Mouse (Mus musculus) cerebellum, postnatal 14 days (tissue): ENCODE measurements at regions not wholly inside any gene's neighbourhood (a gene's known extent, or its start where the extent isn't known, plus 50 kb on each side); places are given as distances from the start of the nearest gene placed in this dataset.

ENCODE experiments used
- DNase-seq, 2 experiments: peaks; one replicate each; pipeline ENCODE4 v3.0.0; 2021; ENCODE audit warnings: mixed read lengths in 2 of 2

- DNase-seq, result no peak
Measured at GRCm38 (mm10) chr1:152241026-152241425, 145.5 kb downstream of the Tsen15 start.

GRCm38 (mm10) chr1:152239376-152239775, 147.1 kb downstream of the Tsen15 start:
- DNase-seq, result peak; percentile 54 to 63

GRCm38 (mm10) chr1:152235212-152235792, 145.4 kb upstream of the 1700025G04Rik start:
- no peak for DNase-seq

- no peak for DNase-seq
Measured at GRCm38 (mm10) chr1:152234716-152235115, 144.8 kb upstream of the 1700025G04Rik start.

- DNase-seq, result peak in 1 of 2 experiments; percentile 14
Measured at GRCm38 (mm10) chr1:152231717-152232202, 141.8 kb upstream of the 1700025G04Rik start.

GRCm38 (mm10) chr1:152229709-152230108, 139.8 kb upstream of the 1700025G04Rik start:
- DNase-seq, result no peak

- DNase-seq, result no peak
Measured at GRCm38 (mm10) chr1:152226049-152226448, 136.1 kb upstream of the 1700025G04Rik start.

GRCm38 (mm10) chr1:152223666-152224065, 133.7 kb upstream of the 1700025G04Rik start:
- DNase-seq, result no peak

GRCm38 (mm10) chr1:152220804-152221565, 131.1 kb upstream of the 1700025G04Rik start:
- DNase-seq, result peak in 1 of 2 experiments; percentile 24

GRCm38 (mm10) chr1:152219752-152220151, 129.8 kb upstream of the 1700025G04Rik start:
- peak; percentile 42 to 57 for DNase-seq

GRCm38 (mm10) chr1:152217404-152217803, 127.5 kb upstream of the 1700025G04Rik start:
- DNase-seq, result peak in 1 of 2 experiments; percentile 24

- DNase-seq, result peak in 1 of 2 experiments; percentile 29
Measured at GRCm38 (mm10) chr1:152214376-152214775, 124.5 kb upstream of the 1700025G04Rik start.

- DNase-seq, result no peak
Measured at GRCm38 (mm10) chr1:152203187-152203586, 113.3 kb upstream of the 1700025G04Rik start.

- no peak for DNase-seq
Measured at GRCm38 (mm10) chr1:152188700-152189099, 98.8 kb upstream of the 1700025G04Rik start.

GRCm38 (mm10) chr1:152184956-152185355, 95.0 kb upstream of the 1700025G04Rik start:
- no peak for DNase-seq

- DNase-seq, result no peak
Measured at GRCm38 (mm10) chr1:152176267-152176970, 86.5 kb upstream of the 1700025G04Rik start.

GRCm38 (mm10) chr1:152175691-152176090, 85.8 kb upstream of the 1700025G04Rik start:
- DNase-seq, result no peak

- no peak for DNase-seq
Measured at GRCm38 (mm10) chr1:152174464-152174863, 84.5 kb upstream of the 1700025G04Rik start.

GRCm38 (mm10) chr1:152171034-152171790, 81.3 kb upstream of the 1700025G04Rik start:
- peak; percentile 51 to 72 for DNase-seq

GRCm38 (mm10) chr1:152170583-152170982, 80.7 kb upstream of the 1700025G04Rik start:
- DNase-seq, result no peak

GRCm38 (mm10) chr1:152169508-152169907, 79.6 kb upstream of the 1700025G04Rik start:
- no peak for DNase-seq

- peak; percentile 80 to 86 for DNase-seq
Measured at GRCm38 (mm10) chr1:152168284-152168683, 78.4 kb upstream of the 1700025G04Rik start.

- peak; percentile 15 to 19 for DNase-seq
Measured at GRCm38 (mm10) chr1:152167716-152168115, 77.8 kb upstream of the 1700025G04Rik start.
